Mouse (Mus musculus): Measurements from ENCODE around the gene Arl14ep. TPM values are rescaled to one million over a fixed set of nuclear protein-coding genes. Genes with fewer than 3 reads are reported as not detected.

The Arl14ep gene
- polyA plus RNA-seq, 1 experiment from 2014 or later, result 15.0 TPM

DNA sequence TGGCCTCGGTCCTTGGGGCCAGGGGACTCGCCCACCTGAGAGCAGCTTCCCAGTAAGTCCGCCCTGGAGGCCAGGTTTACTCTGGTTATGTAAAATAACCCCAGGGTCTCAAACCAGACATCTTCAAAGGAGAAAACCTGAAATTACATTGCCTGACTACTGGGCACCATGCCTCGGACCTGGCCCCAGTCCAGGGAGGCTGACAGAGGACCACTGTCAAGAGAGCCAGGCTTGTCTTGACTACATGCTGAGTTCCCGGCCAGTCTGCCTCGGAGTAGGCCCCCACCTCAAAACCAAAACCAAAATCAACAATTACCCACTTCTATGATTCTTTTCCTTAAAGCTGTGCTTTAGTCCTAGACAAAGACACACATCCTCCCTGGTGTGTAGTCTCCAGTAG lies 5.9 kb downstream of the Arl14ep start:
- Histone ChIP-seq H3K36me3 (ENCODE audit: inconsistent target) (peaks cover 54% of the 10 kb centered on the region), H3K79me2 (ENCODE audit: inconsistent target) (peaks cover 51% of the 10 kb centered on the region), H3K27ac (no peak overlapping the region), H3K4me3 (ENCODE audit: inconsistent target) (no peak overlapping the region)
- 93% methylated on average over 6 of the region's 6 CpGs for WGBS (ENCODE audit: missing documents)

DNA sequence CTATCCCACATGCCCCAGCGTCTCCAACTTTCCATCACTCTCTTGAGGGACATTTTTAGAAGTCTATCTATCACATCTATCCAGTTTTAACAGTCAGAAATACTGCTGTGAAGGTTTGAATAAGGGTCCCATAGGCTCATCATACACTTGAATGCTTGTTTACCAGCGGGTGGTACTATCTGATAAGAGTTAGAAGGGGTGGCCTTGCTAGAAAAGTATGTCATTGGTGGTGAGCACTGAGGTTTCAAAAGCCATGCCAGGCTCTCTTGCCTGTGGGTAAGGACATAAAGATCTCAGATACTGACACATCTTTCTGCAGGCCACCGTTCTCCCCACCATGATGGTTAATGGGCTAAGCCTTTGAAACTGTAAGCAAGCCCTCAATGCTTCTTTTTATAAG lies 10.7 kb downstream of the Arl14ep start:
- Histone ChIP-seq H3K4me3 (ENCODE audit: inconsistent target) (no peak overlapping the region), H3K79me2 (ENCODE audit: inconsistent target) (peaks cover 3% of the 10 kb centered on the region; the same call in 1 of the 2 replicates), H3K27ac (no peak overlapping the region), H3K36me3 (ENCODE audit: inconsistent target) (peaks cover 58% of the 10 kb centered on the region)
- 95% methylated on average over 3 of the region's 3 CpGs for WGBS (ENCODE audit: missing documents)

DNA sequence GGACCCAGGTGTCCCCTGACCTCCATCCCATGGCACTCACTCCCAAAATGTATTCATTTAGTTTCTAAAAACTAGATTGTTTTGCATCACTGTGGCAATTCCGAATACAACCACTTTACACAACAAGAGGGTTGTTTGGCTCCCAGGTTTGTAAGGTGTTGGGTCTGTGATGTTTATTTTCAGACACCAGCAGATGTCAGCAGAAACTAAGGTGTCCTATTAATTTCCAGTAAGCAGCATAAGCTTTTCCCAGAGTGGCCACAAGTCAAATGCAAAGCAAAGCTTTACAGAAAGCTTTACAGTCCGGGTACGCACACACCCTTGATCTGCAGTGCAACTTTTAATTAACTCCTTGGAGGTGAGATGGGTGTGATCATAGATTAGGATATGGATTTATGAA lies 12.6 kb downstream of the Arl14ep start:
- Histone ChIP-seq H3K27ac (no peak overlapping the region), H3K79me2 (ENCODE audit: inconsistent target) (no peaks in the 10 kb centered on the region), H3K4me3 (ENCODE audit: inconsistent target) (no peak overlapping the region), H3K36me3 (ENCODE audit: inconsistent target) (peaks cover 43% of the 10 kb centered on the region)
- 98% methylated on average over 3 of the region's 3 CpGs for WGBS (ENCODE audit: missing documents)

DNA sequence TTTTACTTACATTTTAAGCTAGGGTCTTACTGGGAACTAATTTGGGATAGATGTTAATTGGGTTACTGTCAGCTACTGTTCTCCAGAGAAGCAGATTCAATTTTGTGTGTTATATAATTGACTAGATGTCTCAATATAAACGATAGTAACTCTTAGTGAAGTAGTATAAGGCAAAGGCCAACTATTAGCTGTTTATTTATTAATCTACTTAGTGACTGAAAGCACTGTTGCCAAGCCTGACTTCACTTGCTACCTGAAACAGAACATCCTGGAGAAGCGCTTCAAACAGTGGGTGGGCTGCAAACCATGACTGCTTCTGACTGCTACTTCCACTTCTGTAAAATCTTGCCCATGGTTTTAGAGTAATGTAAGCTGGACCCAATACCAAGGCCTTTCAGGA lies 13.2 kb downstream of the Arl14ep start:
- H3K36me3 ChIP-seq (ENCODE audit: inconsistent target), result peaks cover 38% of the 10 kb centered on the region; the same call in 1 of the 2 replicates
- H3K79me2 ChIP-seq (ENCODE audit: inconsistent target), result no peaks in the 10 kb centered on the region
- whole genome bisulfite sequencing (ENCODE audit: missing documents), result 92% methylated on average over 2 of the region's 2 CpGs
- H3K27ac ChIP-seq, result no peak overlapping the region
- H3K4me3 ChIP-seq (ENCODE audit: inconsistent target), result no peak overlapping the region

DNA sequence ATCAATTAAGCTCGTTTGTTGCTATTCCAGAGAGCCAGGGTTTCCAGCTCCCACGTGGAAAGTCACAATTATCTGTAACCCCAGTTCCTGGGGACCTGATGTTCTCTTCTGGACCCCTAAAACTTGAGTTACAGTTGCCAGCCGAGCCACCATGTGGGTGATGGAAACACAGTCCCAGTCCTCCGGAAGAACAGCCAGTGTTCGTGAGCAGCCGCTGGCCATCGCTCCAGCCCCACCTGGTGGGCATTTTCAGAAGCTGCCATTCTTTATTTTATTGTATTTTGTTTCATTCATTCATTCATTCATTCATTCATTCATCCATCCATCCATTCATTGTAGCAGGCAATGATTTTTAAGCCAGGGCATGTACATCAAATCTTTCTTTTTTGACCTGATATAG lies 14.0 kb downstream of the Arl14ep start:
- WGBS (ENCODE audit: missing documents), result 71% methylated on average over 7 of the region's 7 CpGs
- no peaks in the 10 kb centered on the region for H3K79me2 ChIP-seq (ENCODE audit: inconsistent target)
- no peak overlapping the region for H3K4me3 ChIP-seq (ENCODE audit: inconsistent target)
- H3K27ac ChIP-seq, result no peak overlapping the region
- H3K36me3 ChIP-seq (ENCODE audit: inconsistent target), result peaks cover 29% of the 10 kb centered on the region; the same call in 1 of the 2 replicates

DNA sequence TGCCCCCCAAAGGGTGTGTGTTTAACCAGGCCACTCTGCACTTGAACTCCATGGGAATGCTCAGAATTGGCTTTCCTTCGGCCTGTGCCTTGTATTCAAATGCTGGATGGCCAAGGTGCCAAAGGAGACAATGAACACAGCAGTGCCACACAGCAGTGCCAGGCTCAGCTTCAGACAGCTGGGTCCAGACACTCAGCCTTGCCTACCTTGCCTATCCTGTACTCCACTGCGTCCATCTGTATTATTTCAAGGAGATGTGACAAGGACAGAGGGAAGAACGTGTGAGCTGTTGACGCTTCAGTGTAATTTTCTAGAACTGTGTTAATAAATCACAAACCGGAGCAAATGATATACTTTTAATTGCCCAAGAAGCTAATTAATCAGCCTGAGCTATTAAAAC lies 14.8 kb downstream of the Arl14ep start:
- H3K4me3 ChIP-seq (ENCODE audit: inconsistent target), result no peak overlapping the region
- no peak overlapping the region for H3K27ac ChIP-seq
- peaks cover 22% of the 10 kb centered on the region; the same call in 1 of the 2 replicates for H3K36me3 ChIP-seq (ENCODE audit: inconsistent target)
- H3K79me2 ChIP-seq (ENCODE audit: inconsistent target), result no peaks in the 10 kb centered on the region
- WGBS (ENCODE audit: missing documents), result 97% methylated on average over 5 of the region's 5 CpGs

DNA sequence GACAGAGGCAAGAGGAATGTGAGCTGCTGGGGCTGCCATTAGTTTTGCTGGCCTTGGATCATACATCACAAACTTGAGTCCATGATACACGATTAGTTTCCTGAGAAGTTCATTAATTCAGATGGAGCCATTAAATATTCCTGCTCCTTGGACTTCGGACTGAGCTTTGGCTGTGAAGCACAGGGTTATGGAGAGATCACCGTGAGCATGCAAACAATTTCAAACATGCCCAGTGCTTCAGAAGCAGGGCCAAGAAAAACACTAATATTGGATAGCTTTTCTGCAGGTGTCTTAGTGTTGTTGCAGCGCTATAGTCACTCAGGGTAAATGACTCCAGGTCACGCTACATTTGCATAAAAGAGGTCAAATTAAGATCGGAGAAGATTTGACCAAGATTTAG lies 15.3 kb downstream of the Arl14ep start:
- Histone ChIP-seq H3K36me3 (ENCODE audit: inconsistent target) (peaks cover 17% of the 10 kb centered on the region; the same call in 1 of the 2 replicates), H3K27ac (no peak overlapping the region), H3K4me3 (ENCODE audit: inconsistent target) (no peak overlapping the region), H3K79me2 (ENCODE audit: inconsistent target) (no peaks in the 10 kb centered on the region)
- 94% methylated on average over 6 of the region's 6 CpGs for WGBS (ENCODE audit: missing documents)

DNA sequence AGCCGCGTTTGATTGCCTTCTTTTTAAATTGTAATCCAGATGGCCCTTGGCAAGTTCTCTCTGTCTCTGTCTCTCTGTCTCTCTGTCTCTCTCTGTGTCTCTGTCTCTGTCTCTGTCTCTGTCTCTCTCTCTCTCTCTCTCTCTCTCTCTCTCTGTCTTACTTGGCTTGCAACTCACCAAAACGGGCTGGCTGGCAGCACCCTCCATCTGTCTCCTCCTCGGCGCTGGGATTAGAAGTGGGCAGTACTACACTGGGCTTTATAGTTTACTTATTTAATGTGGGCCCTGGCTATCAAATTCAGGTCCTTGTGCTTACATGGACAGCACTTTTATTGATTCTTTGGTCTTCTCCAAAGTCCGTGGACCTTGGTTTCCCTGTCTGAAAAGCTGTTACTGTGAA lies 18.1 kb downstream of the Arl14ep start:
- Histone ChIP-seq H3K27ac (no peak overlapping the region), H3K79me2 (ENCODE audit: inconsistent target) (no peaks in the 10 kb centered on the region), H3K36me3 (ENCODE audit: inconsistent target) (no peaks in the 10 kb centered on the region), H3K4me3 (ENCODE audit: inconsistent target) (no peak overlapping the region)
- WGBS (ENCODE audit: missing documents), result 68% methylated on average over 6 of the region's 6 CpGs

DNA sequence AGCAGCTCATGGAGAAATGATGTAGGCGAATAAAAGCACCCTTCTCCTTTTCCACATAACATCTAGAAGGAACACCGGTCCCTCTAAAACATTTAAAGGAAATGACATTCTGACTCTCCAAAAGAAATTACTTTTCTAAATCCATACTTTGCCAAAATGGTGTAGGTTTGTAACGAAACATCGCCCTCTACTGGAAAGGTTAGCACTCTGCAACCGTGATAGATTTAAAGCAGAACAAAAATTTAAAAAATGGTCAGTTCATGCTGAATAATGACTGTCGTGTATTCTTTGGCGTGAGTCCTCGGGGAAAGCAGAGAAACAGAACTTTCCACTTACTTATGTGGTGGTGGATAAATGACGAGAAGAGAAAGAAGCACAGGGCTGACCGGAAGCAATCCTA lies 18.6 kb downstream of the Arl14ep start:
- Histone ChIP-seq H3K36me3 (ENCODE audit: inconsistent target) (no peaks in the 10 kb centered on the region), H3K27ac (no peak overlapping the region), H3K4me3 (ENCODE audit: inconsistent target) (no peak overlapping the region), H3K79me2 (ENCODE audit: inconsistent target) (no peaks in the 10 kb centered on the region)
- 15% methylated on average over 10 of the region's 10 CpGs for WGBS (ENCODE audit: missing documents)

DNA sequence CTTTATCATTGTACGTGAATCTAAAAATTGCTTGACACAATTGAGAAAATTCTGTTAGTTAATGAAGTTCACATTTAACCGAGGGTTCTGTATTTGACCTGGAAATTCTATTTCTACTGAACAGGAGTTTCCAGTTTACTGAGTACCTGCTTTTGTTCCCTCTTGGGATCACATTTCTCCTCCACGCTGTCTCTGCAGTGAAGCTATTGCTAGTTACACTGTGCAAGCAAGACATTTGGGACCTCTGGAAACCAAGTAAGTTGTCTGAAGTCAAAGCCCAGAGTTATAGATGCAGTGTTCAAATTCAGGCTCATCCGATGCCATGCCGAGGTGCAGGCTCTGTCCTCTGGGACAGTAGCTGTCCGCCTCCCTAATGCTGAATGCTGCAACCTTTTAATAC lies 19.2 kb downstream of the Arl14ep start:
- H3K27ac ChIP-seq, result no peak overlapping the region
- no peaks in the 10 kb centered on the region for H3K79me2 ChIP-seq (ENCODE audit: inconsistent target)
- 82% methylated on average over 6 of the region's 6 CpGs for WGBS (ENCODE audit: missing documents)
- H3K4me3 ChIP-seq (ENCODE audit: inconsistent target), result no peak overlapping the region
- H3K36me3 ChIP-seq (ENCODE audit: inconsistent target), result no peaks in the 10 kb centered on the region

DNA sequence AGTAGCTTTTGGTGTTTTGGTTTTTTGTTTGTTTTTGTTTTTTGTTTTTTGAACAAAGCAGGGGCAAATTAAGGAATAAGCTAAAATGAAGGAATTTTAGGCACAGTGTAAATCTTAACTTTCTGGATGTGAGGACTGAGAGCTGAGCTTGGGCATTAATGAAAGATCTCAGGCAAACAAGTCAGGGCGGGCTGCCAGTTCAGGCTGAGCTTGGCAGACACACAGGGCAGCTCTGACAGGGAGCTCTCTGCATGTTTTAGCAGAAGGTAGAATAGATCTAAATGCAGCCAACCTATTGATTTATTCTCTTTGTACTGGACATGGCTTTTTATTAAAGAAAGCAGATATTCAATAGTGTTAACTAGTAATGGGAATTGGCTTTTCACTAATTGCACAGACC lies 31.8 kb downstream of the Arl14ep start:
- no peak overlapping the region for H3K4me3 ChIP-seq (ENCODE audit: inconsistent target)
- H3K36me3 ChIP-seq (ENCODE audit: inconsistent target), result no peaks in the 10 kb centered on the region
- 84% methylated on average over 1 of the region's 1 CpGs for WGBS (ENCODE audit: missing documents)
- no peak overlapping the region for H3K27ac ChIP-seq
- H3K79me2 ChIP-seq (ENCODE audit: inconsistent target), result no peaks in the 10 kb centered on the region

DNA sequence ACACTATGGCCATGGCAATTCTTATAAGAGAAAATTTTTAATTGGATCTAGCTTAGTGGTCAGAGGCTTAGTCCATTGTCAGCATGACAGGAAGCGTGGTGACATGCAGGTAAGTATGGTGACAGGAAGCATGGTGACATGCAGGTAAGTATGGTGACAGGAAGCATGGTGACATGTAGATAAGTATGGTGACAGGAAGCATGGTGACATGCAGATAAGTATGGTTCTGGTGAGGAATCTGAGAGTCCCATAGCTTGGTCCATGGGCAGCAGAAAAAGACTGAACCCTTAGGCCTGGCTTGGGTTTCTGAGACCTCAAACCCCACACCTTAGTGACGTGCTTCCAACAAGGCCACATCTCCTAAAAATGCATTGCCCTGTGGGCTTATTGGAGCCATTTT lies 38.5 kb downstream of the Arl14ep start:
- Histone ChIP-seq H3K27ac (no peak overlapping the region), H3K36me3 (ENCODE audit: inconsistent target) (no peaks in the 10 kb centered on the region), H3K4me3 (ENCODE audit: inconsistent target) (no peak overlapping the region), H3K79me2 (ENCODE audit: inconsistent target) (no peaks in the 10 kb centered on the region)
- WGBS (ENCODE audit: missing documents), result 60% methylated on average over 2 of the region's 2 CpGs

DNA sequence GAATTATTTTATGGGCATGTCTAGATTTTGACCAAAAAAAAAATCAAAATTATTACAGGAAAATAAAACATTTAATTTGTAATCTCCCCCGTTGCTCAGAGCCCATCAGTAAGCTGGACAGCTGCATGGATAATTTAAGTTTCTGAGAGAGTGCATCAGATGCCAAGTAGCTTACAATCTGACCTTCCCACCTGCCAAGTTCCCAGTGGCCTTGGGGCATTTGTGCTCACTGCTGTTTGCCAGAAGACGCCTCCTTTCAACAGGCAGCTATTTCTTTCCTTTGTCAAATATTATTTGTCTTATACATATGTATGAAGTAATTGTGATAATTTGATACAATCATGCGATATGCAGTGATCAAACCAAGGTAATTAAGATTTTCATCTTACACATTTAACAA lies 44.3 kb downstream of the Arl14ep start:
- no peak overlapping the region for H3K4me3 ChIP-seq (ENCODE audit: inconsistent target)
- 88% methylated on average over 2 of the region's 3 CpGs for whole genome bisulfite sequencing (ENCODE audit: missing documents)
- H3K27ac ChIP-seq, result no peak overlapping the region
- no peaks in the 10 kb centered on the region for H3K79me2 ChIP-seq (ENCODE audit: inconsistent target)
- H3K36me3 ChIP-seq (ENCODE audit: inconsistent target), result no peaks in the 10 kb centered on the region

Other genes with a start within 250 kb of the Arl14ep start
- gene Fshb, start 85.2 kb upstream of the Arl14ep start, polyA plus RNA-seq (2018), result not detected in 3 replicates

Data from macrophage (primary cell).